Mouse (Mus musculus): ENCODE results near the gene Olfr279. TPM values are rescaled to one million over a fixed set of nuclear protein-coding genes. Genes with fewer than 3 reads are reported as not detected.
"Not testable (repeated sequence)": the region's sequence is repeated elsewhere in the genome, so short reads cannot be mapped to it uniquely, and the experiment has no call there.

Olfr279 gene
- total RNA-seq, 2 experiments from 2014 or later, result not detected

- intact Hi-C loops (cut with DNase I), result loop anchor here (5.0 to 10.0 kb wide), 3 partner anchors 107 to 1947 kb away; partner anchors contain the start of genes Pfkm and Senp1
These were observed 18.5 kb downstream of the Olfr279 start for GRCm38 (mm10) chr15:98510438-98511385.

GRCm38 (mm10) chr15:98511386-98511928 is 19.3 kb downstream of the Olfr279 start:
- intact Hi-C loops (cut with DNase I), result loop anchor here (5.0 to 10.0 kb wide), 3 partner anchors 106 to 1946 kb away; partner anchors contain the start of genes Pfkm and Senp1
- peak in 1 of 2 experiments; percentile 32 for DNase-seq

More at GRCm38 (mm10) chr15:98510438-98511385, 18.5 kb downstream of the Olfr279 start:
- DNase-seq, result peak; percentile 82 to 89

GRCm38 (mm10) chr15:98512232-98512631 is 20.0 kb downstream of the Olfr279 start:
- intact Hi-C loops (cut with DNase I), result loop anchor here (2.0 to 10.0 kb wide), 4 partner anchors 55 to 1945 kb away; partner anchors contain the start of genes Pfkm and Senp1
- no peak for DNase-seq

GRCm38 (mm10) chr15:98512799-98513321 is 20.7 kb downstream of the Olfr279 start:
- intact Hi-C loops (cut with DNase I), result loop anchor here (2.0 to 10.0 kb wide), 4 partner anchors 54 to 1944 kb away; partner anchors contain the start of genes Pfkm and Senp1
- peak; percentile 66 to 77 for DNase-seq

- intact Hi-C loops (cut with DNase I), result loop anchor here (2.0 to 10.0 kb wide), 4 partner anchors 53 to 1944 kb away; partner anchors contain the start of genes Pfkm and Senp1
- DNase-seq, result not testable (repeated sequence)
These were observed 21.5 kb downstream of the Olfr279 start for GRCm38 (mm10) chr15:98513676-98514075.

- intact Hi-C loops (cut with DNase I), result loop anchor here (5.0 to 10.0 kb wide), 3 partner anchors 103 to 1943 kb away; partner anchors contain the start of genes Pfkm and Senp1
- no peak for DNase-seq
These were observed 21.9 kb downstream of the Olfr279 start for GRCm38 (mm10) chr15:98514146-98514545.

GRCm38 (mm10) chr15:98514845-98515244 is 22.6 kb downstream of the Olfr279 start:
- intact Hi-C loops (cut with DNase I), result loop anchor here (5.0 to 10.0 kb wide), 3 partner anchors 102 to 1942 kb away; partner anchors contain the start of genes Pfkm and Senp1

GRCm38 (mm10) chr15:98517380-98518355 is 25.5 kb downstream of the Olfr279 start:
- DNase-seq, result peak; percentile 64 to 79
- intact Hi-C loops (cut with DNase I), result loop anchor here (10.0 kb wide), 1 partner anchor 423 kb away; the partner anchor contains the start of genes Pfkm and Senp1

More at GRCm38 (mm10) chr15:98514845-98515244, 22.6 kb downstream of the Olfr279 start:
- DNase-seq, result not testable (repeated sequence)

GRCm38 (mm10) chr15:98521245-98521644 is 29.0 kb downstream of the Olfr279 start:
- no peak for DNase-seq
- intact Hi-C loops (cut with DNase I), result no loop called here

GRCm38 (mm10) chr15:98526057-98526456 is 33.9 kb downstream of the Olfr279 start:
- intact Hi-C loops (cut with DNase I), result no loop called here

GRCm38 (mm10) chr15:98527056-98527771 is 35.0 kb downstream of the Olfr279 start:
- intact Hi-C loops (cut with DNase I), result no loop called here
- no peak for DNase-seq

More at GRCm38 (mm10) chr15:98526057-98526456, 33.9 kb downstream of the Olfr279 start:
- no peak for DNase-seq

GRCm38 (mm10) chr15:98528066-98528563 is 35.9 kb downstream of the Olfr279 start:
- no peak for DNase-seq
- intact Hi-C loops (cut with DNase I), result no loop called here

- intact Hi-C loops (cut with DNase I), result no loop called here
- no peak for DNase-seq
These were observed 40.1 kb downstream of the Olfr279 start for GRCm38 (mm10) chr15:98532281-98532680.

GRCm38 (mm10) chr15:98533035-98533531 is 40.9 kb downstream of the Olfr279 start:
- DNase-seq, result no peak
- intact Hi-C loops (cut with DNase I), result no loop called here

GRCm38 (mm10) chr15:98533881-98534627 is 41.9 kb downstream of the Olfr279 start, which contains the start of gene Kansl2:
Kansl2 (minus strand) TSS chr15:98534264.
- DNase-seq, result peak; percentile 95 to 96
- intact Hi-C loops (cut with DNase I), result no loop called here

- no peak for DNase-seq
- intact Hi-C loops (cut with DNase I), result no loop called here
These were observed 43.7 kb downstream of the Olfr279 start for GRCm38 (mm10) chr15:98535921-98536320.

GRCm38 (mm10) chr15:98536828-98537510 is 44.8 kb downstream of the Olfr279 start:
- intact Hi-C loops (cut with DNase I), result no loop called here
- DNase-seq, result no peak
